Mouse (Mus musculus) frontal cortex, adult (tissue): ENCODE data around the gene Adarb1.
"Not testable (repeated sequence)": the region's sequence is repeated elsewhere in the genome, so short reads cannot be mapped to it uniquely, and the experiment has no call there.

Experiments used
- ATAC-seq: cut with Nextera tagmentation; 2 replicates; pipeline ENCODE4 v1.9.2; 2017; ENCODE audit warnings: mild to moderate bottlenecking, moderate library complexity, mixed read lengths; ENCODE audit not compliant: low TSS enrichment

The Adarb1 gene

GRCm38 (mm10) chr10:77321001-77321400 lies 97.1 kb downstream of the Adarb1 start:
- no peak for ATAC-seq

GRCm38 (mm10) chr10:77315682-77316081 lies 102.4 kb downstream of the Adarb1 start:
- ATAC-seq, result peak; percentile 87

- ATAC-seq, result no peak
Measured at GRCm38 (mm10) chr10:77314711-77315266, 103.3 kb downstream of the Adarb1 start.

- no peak for ATAC-seq
Measured at GRCm38 (mm10) chr10:77308978-77309377, 109.1 kb downstream of the Adarb1 start.

- no peak for ATAC-seq
Measured at GRCm38 (mm10) chr10:77305766-77306165, 112.3 kb downstream of the Adarb1 start.

- ATAC-seq, result no peak
Measured at GRCm38 (mm10) chr10:77304840-77305533, 113.1 kb downstream of the Adarb1 start.

- ATAC-seq, result no peak
Measured at GRCm38 (mm10) chr10:77304362-77304761, 113.7 kb downstream of the Adarb1 start.

GRCm38 (mm10) chr10:77300934-77301297 lies 117.2 kb downstream of the Adarb1 start:
- no peak for ATAC-seq

GRCm38 (mm10) chr10:77300237-77300933 lies 117.7 kb downstream of the Adarb1 start:
- no peak for ATAC-seq

GRCm38 (mm10) chr10:77299194-77299593 lies 118.9 kb downstream of the Adarb1 start:
- no peak for ATAC-seq

- ATAC-seq, result no peak
Measured at GRCm38 (mm10) chr10:77298621-77299020, 119.4 kb downstream of the Adarb1 start.

- ATAC-seq, result peak; percentile 28; the same call in 1 of the 2 replicates
Measured at GRCm38 (mm10) chr10:77294691-77295090, 123.4 kb downstream of the Adarb1 start.

GRCm38 (mm10) chr10:77290624-77291366 lies 127.3 kb downstream of the Adarb1 start:
- ATAC-seq, result peak; percentile 61; the same call in 1 of the 2 replicates

- no peak for ATAC-seq
Measured at GRCm38 (mm10) chr10:77289559-77289958, 128.5 kb downstream of the Adarb1 start.

- ATAC-seq, result no peak
Measured at GRCm38 (mm10) chr10:77288639-77289195, 129.4 kb downstream of the Adarb1 start.

- no peak; the same call in 1 of the 2 replicates for ATAC-seq
Measured at GRCm38 (mm10) chr10:77287626-77288025, 130.4 kb downstream of the Adarb1 start.

- no peak for ATAC-seq
Measured at GRCm38 (mm10) chr10:77284832-77285231, 133.2 kb downstream of the Adarb1 start.

- ATAC-seq, result peak; percentile 85
Measured at GRCm38 (mm10) chr10:77282822-77283221, 135.2 kb downstream of the Adarb1 start.

- ATAC-seq, result not testable (repeated sequence)
Measured at GRCm38 (mm10) chr10:77282085-77282484, 136.0 kb downstream of the Adarb1 start.

GRCm38 (mm10) chr10:77273798-77274197 lies 144.3 kb downstream of the Adarb1 start:
- no peak for ATAC-seq

- no peak for ATAC-seq
Measured at GRCm38 (mm10) chr10:77272980-77273730, 144.9 kb downstream of the Adarb1 start.
